Mouse (Mus musculus) forebrain, embryonic 15.5 days (tissue): ENCODE data around the gene Ctnnd2. TPM values are rescaled to one million over a fixed set of nuclear protein-coding genes. Genes with fewer than 3 reads are reported as not detected.

Source experiments
- ATAC-seq: fragments of 200-750 bp; cut with Nextera tagmentation; replicated peaks from 2 replicates; pipeline ENCODE4 v1.8.0; 2017; ENCODE audit warnings: mild to moderate bottlenecking, moderate TSS enrichment, moderate library complexity
- H3K27ac ChIP-seq: fragments of 300-500 bp; sonication (generic); replicated peaks from 2 replicates; pipeline ENCODE4 v1.5.1; 2015; ENCODE audit warnings: mild to moderate bottlenecking, inconsistent platforms
- H3K27me3 ChIP-seq: fragments of 300-500 bp; sonication (generic); 2 replicates; pipeline ENCODE4 v1.6.1; 2015; ENCODE audit warnings: inconsistent platforms
- H3K36me3 ChIP-seq: fragments of 300-500 bp; sonication (generic); 2 replicates; pipeline ENCODE4 v1.6.1; 2015; ENCODE audit warnings: mild to moderate bottlenecking, inconsistent platforms
- H3K4me1 ChIP-seq: fragments of 300-500 bp; sonication (generic); 2 replicates; pipeline ENCODE4 v1.6.1; 2015; ENCODE audit warnings: inconsistent platforms
- H3K4me2 ChIP-seq: fragments of 300-500 bp; sonication (generic); replicated peaks from 2 replicates; pipeline ENCODE4 v1.6.1; 2015; ENCODE audit warnings: mild to moderate bottlenecking, inconsistent platforms
- H3K4me3 ChIP-seq: fragments of 300-500 bp; sonication (generic); 2 replicates; pipeline ENCODE4 v1.5.1; 2015; ENCODE audit warnings: mild to moderate bottlenecking, inconsistent platforms
- H3K9ac ChIP-seq: fragments of 300-500 bp; sonication (generic); replicated peaks from 2 replicates; pipeline ENCODE4 v1.6.1; 2015; ENCODE audit warnings: mild to moderate bottlenecking, inconsistent platforms
- H3K9me3 ChIP-seq: fragments of 300-500 bp; sonication (generic); 2 replicates; pipeline ENCODE4 v1.6.1; 2016; ENCODE audit warnings: inconsistent platforms
- WGBS: fragments of 180-500 bp; shearing (Covaris S2); methylation state at CpG from one replicate; pipeline ENCODE4 v1.1.7; 2015; ENCODE audit warnings: mixed read lengths; 5-methylcytosine and 5-hydroxymethylcytosine counted together
- polyA plus RNA-seq: library from polyadenylated mRNA; unstranded; fragments of >200 nt; fragmentation: Nextera tagmentation; extraction: Ambion mirVana; gene quantifications from 2 replicates; pipeline ENCODE4 v1.2.1, GENCODE M21; 2015

The Ctnnd2 gene
- polyA plus RNA-seq, 1 experiment from 2014 or later = 83.6 TPM

GRCm38 (mm10) chr15:31004976-31005375, 832.6 kb downstream of the Ctnnd2 start:
- Histone ChIP-seq H3K9ac (no peak overlapping the region), H3K36me3 (peaks cover 4% of the 10 kb centered on the region; the same call in 1 of the 2 replicates), H3K4me1 (peaks cover 10% of the 10 kb centered on the region; the same call in 1 of the 2 replicates), H3K4me2 (no peak overlapping the region), H3K9me3 (no peaks in the 10 kb centered on the region), H3K27me3 (no peaks in the 10 kb centered on the region), H3K4me3 (no peak overlapping the region), H3K27ac (no peak overlapping the region)
- peak; percentile 19; the same call in 1 of the 2 replicates for ATAC-seq
- WGBS = 78% methylated on average over 8 of the region's 8 CpGs

GRCm38 (mm10) chr15:31006050-31006824, 833.8 kb downstream of the Ctnnd2 start:
- Histone ChIP-seq H3K9me3 (no peaks in the 10 kb centered on the region), H3K4me2 (no peak overlapping the region), H3K27ac (no peak overlapping the region), H3K27me3 (no peaks in the 10 kb centered on the region), H3K4me1 (peaks cover 10% of the 10 kb centered on the region; the same call in 1 of the 2 replicates), H3K4me3 (no peak overlapping the region), H3K9ac (no peak overlapping the region), H3K36me3 (peaks cover 4% of the 10 kb centered on the region; the same call in 1 of the 2 replicates)
- 73% methylated on average over 8 of the region's 8 CpGs for WGBS
- no peak for ATAC-seq

GRCm38 (mm10) chr15:31006825-31007157, 834.4 kb downstream of the Ctnnd2 start:
- Histone ChIP-seq H3K4me3 (no peak overlapping the region), H3K27me3 (no peaks in the 10 kb centered on the region), H3K4me1 (peaks cover 10% of the 10 kb centered on the region; the same call in 1 of the 2 replicates), H3K9ac (no peak overlapping the region), H3K9me3 (no peaks in the 10 kb centered on the region), H3K27ac (no peak overlapping the region), H3K4me2 (no peak overlapping the region), H3K36me3 (peaks cover 4% of the 10 kb centered on the region; the same call in 1 of the 2 replicates)
- ATAC-seq = 0 out of 2 replicates have a peak, but pooled peaks have one; percentile 13
- whole genome bisulfite sequencing = 95% methylated on average over 8 of the region's 8 CpGs

- H3K27ac ChIP-seq = no peak overlapping the region
- peaks cover 4% of the 10 kb centered on the region; the same call in 1 of the 2 replicates for H3K36me3 ChIP-seq
- peaks cover 10% of the 10 kb centered on the region; the same call in 1 of the 2 replicates for H3K4me1 ChIP-seq
- no peak overlapping the region for H3K4me3 ChIP-seq
- no peaks in the 10 kb centered on the region for H3K27me3 ChIP-seq
- H3K9me3 ChIP-seq = no peaks in the 10 kb centered on the region
- 60% methylated on average over 6 of the region's 6 CpGs for WGBS
- H3K4me2 ChIP-seq = no peak overlapping the region
- no peak for ATAC-seq
- no peak overlapping the region for H3K9ac ChIP-seq
Observed at GRCm38 (mm10) chr15:31008594-31008993, 836.2 kb downstream of the Ctnnd2 start.

- Histone ChIP-seq H3K27ac (no peak overlapping the region), H3K4me3 (no peak overlapping the region), H3K27me3 (no peaks in the 10 kb centered on the region), H3K4me1 (no peaks in the 10 kb centered on the region), H3K36me3 (no peaks in the 10 kb centered on the region), H3K4me2 (no peak overlapping the region), H3K9ac (no peak overlapping the region), H3K9me3 (no peaks in the 10 kb centered on the region)
- 81% methylated on average over 2 of the region's 2 CpGs for WGBS
- no peak for ATAC-seq
Observed at GRCm38 (mm10) chr15:31020769-31021168, 848.4 kb downstream of the Ctnnd2 start.

GRCm38 (mm10) chr15:31022012-31022411, 849.6 kb downstream of the Ctnnd2 start:
- H3K4me3 ChIP-seq = no peak overlapping the region
- H3K9me3 ChIP-seq = no peaks in the 10 kb centered on the region
- peaks cover 2% of the 10 kb centered on the region; the same call in 1 of the 2 replicates for H3K36me3 ChIP-seq
- no peaks in the 10 kb centered on the region for H3K4me1 ChIP-seq
- H3K4me2 ChIP-seq = no peak overlapping the region
- 38% methylated on average over 1 of the region's 1 CpGs for whole genome bisulfite sequencing
- no peaks in the 10 kb centered on the region for H3K27me3 ChIP-seq
- H3K9ac ChIP-seq = no peak overlapping the region
- H3K27ac ChIP-seq = no peak overlapping the region
- no peak for ATAC-seq

- H3K9ac ChIP-seq = no peak overlapping the region
- H3K27me3 ChIP-seq = no peaks in the 10 kb centered on the region
- H3K4me2 ChIP-seq = no peak overlapping the region
- no peak overlapping the region for H3K27ac ChIP-seq
- H3K4me3 ChIP-seq = no peak overlapping the region
- H3K36me3 ChIP-seq = peaks cover 5% of the 10 kb centered on the region; the same call in 1 of the 2 replicates
- no peak for ATAC-seq
- no peaks in the 10 kb centered on the region for H3K4me1 ChIP-seq
- H3K9me3 ChIP-seq = no peaks in the 10 kb centered on the region
- 96% methylated on average over 3 of the region's 3 CpGs for WGBS
Observed at GRCm38 (mm10) chr15:31022497-31022896, 850.1 kb downstream of the Ctnnd2 start.

- no peak overlapping the region for H3K4me2 ChIP-seq
- H3K27ac ChIP-seq = no peak overlapping the region
- WGBS = 81% methylated on average over 5 of the region's 5 CpGs
- no peaks in the 10 kb centered on the region for H3K9me3 ChIP-seq
- H3K27me3 ChIP-seq = no peaks in the 10 kb centered on the region
- ATAC-seq = no peak
- no peak overlapping the region for H3K4me3 ChIP-seq
- H3K36me3 ChIP-seq = peaks cover 13% of the 10 kb centered on the region; the same call in 1 of the 2 replicates
- H3K9ac ChIP-seq = no peak overlapping the region
- no peaks in the 10 kb centered on the region for H3K4me1 ChIP-seq
Observed at GRCm38 (mm10) chr15:31023766-31024165, 851.4 kb downstream of the Ctnnd2 start.

GRCm38 (mm10) chr15:31027448-31028230, 855.2 kb downstream of the Ctnnd2 start:
- no peaks in the 10 kb centered on the region for H3K27me3 ChIP-seq
- 91% methylated on average over 26 of the region's 26 CpGs for WGBS
- H3K4me3 ChIP-seq = no peak overlapping the region

GRCm38 (mm10) chr15:31044983-31045382, 872.6 kb downstream of the Ctnnd2 start:
- ATAC-seq = no peak
- H3K9ac ChIP-seq = no peak overlapping the region
- H3K4me1 ChIP-seq = no peaks in the 10 kb centered on the region
- 61% methylated on average over 1 of the region's 1 CpGs for WGBS
- no peak overlapping the region for H3K4me2 ChIP-seq
- no peaks in the 10 kb centered on the region for H3K36me3 ChIP-seq
- no peaks in the 10 kb centered on the region for H3K27me3 ChIP-seq
- H3K27ac ChIP-seq = no peak overlapping the region
- no peak overlapping the region for H3K4me3 ChIP-seq
- no peaks in the 10 kb centered on the region for H3K9me3 ChIP-seq

More at GRCm38 (mm10) chr15:31027448-31028230, 855.2 kb downstream of the Ctnnd2 start:
- peaks cover 14% of the 10 kb centered on the region; the same call in 1 of the 2 replicates for H3K36me3 ChIP-seq
- H3K27ac ChIP-seq = no peak overlapping the region
- H3K9me3 ChIP-seq = no peaks in the 10 kb centered on the region
- no peak overlapping the region for H3K9ac ChIP-seq
- H3K4me2 ChIP-seq = no peak overlapping the region
- ATAC-seq = no peak
- no peaks in the 10 kb centered on the region for H3K4me1 ChIP-seq

GRCm38 (mm10) chr15:31051496-31051895, 879.1 kb downstream of the Ctnnd2 start:
- Histone ChIP-seq H3K9me3 (no peaks in the 10 kb centered on the region), H3K27me3 (no peaks in the 10 kb centered on the region), H3K36me3 (no peaks in the 10 kb centered on the region), H3K4me2 (no peak overlapping the region), H3K4me1 (no peaks in the 10 kb centered on the region), H3K4me3 (no peak overlapping the region), H3K27ac (no peak overlapping the region), H3K9ac (no peak overlapping the region)
- no peak for ATAC-seq
- 68% methylated on average over 5 of the region's 5 CpGs for WGBS

- H3K4me3 ChIP-seq = no peak overlapping the region
Observed at GRCm38 (mm10) chr15:31056145-31056544, 883.8 kb downstream of the Ctnnd2 start.

More at GRCm38 (mm10) chr15:31056145-31056544, 883.8 kb downstream of the Ctnnd2 start:
- WGBS = 64% methylated on average over 3 of the region's 3 CpGs
- Histone ChIP-seq H3K36me3 (no peaks in the 10 kb centered on the region), H3K27me3 (no peaks in the 10 kb centered on the region), H3K9ac (no peak overlapping the region), H3K4me1 (no peaks in the 10 kb centered on the region), H3K27ac (no peak overlapping the region), H3K4me2 (no peak overlapping the region), H3K9me3 (no peaks in the 10 kb centered on the region)
- no peak for ATAC-seq
